Mouse (Mus musculus): ENCODE measurements around the gene Bod1l.

DNA sequence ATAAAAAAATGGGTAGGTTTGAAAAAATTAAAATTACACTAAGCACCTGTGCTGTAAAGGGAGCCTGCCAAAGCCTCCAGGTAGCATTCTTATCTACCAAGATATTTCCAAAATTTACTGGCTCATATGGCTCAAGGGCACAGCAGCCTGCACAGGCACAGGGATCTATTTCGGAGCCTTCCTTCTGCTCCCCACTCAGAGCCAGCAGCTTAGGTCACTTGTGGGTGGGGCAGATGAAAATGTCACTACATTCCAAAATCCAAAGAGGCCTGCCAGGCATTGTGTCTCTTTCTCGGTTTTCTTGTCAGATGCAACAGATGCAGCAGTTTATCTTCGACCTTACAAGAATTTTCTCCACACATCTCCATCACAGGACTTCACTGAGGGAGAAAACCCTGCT is 64.1 kb downstream of the Bod1l start:
- TF ChIP-seq EP300 (IDR thresholded peaks at IDR 0.05; ENCODE audit: low read depth), result no peak
- no peak for TF ChIP-seq CTCF (IDR thresholded peaks at IDR 0.05; ENCODE audit: low read depth)
